Mouse (Mus musculus) hindbrain, embryonic 16.5 days (tissue): ENCODE data around the gene Slc17a1. TPM values are rescaled to one million over a fixed set of nuclear protein-coding genes. Genes with fewer than 3 reads are reported as not detected.

Experiments
- ATAC-seq: fragments of 200-750 bp; cut with Nextera tagmentation; 2 replicates; pipeline ENCODE4 v1.8.0; 2017; ENCODE audit warnings: moderate TSS enrichment, moderate library complexity
- H3K27ac ChIP-seq: fragments of 300-500 bp; sonication (generic); 2 replicates; pipeline ENCODE4 v1.5.1; 2014; ENCODE audit warnings: low read depth, mild to moderate bottlenecking, control low read depth, low read length, moderate library complexity
- H3K27me3 ChIP-seq: fragments of 300-500 bp; sonication (generic); replicated peaks from 2 replicates; pipeline ENCODE4 v1.6.1; 2014; ENCODE audit warnings: low read length; ENCODE audit not compliant: control insufficient read depth, insufficient read depth
- H3K36me3 ChIP-seq: fragments of 300-500 bp; sonication (generic); 2 replicates; pipeline ENCODE4 v1.6.1; 2014; ENCODE audit warnings: mild to moderate bottlenecking, low read length, moderate library complexity, mixed read lengths; ENCODE audit not compliant: control insufficient read depth, insufficient read depth
- H3K4me1 ChIP-seq: fragments of 300-500 bp; sonication (generic); 2 replicates; pipeline ENCODE4 v1.6.1; 2014; ENCODE audit warnings: low read depth, low read length; ENCODE audit not compliant: control insufficient read depth, insufficient read depth
- H3K4me2 ChIP-seq: fragments of 300-500 bp; sonication (generic); 2 replicates; pipeline ENCODE4 v1.6.1; 2014; ENCODE audit warnings: mild to moderate bottlenecking, low read length, control low read depth, moderate library complexity
- H3K4me3 ChIP-seq: fragments of 300-500 bp; sonication (generic); 2 replicates; pipeline ENCODE4 v1.5.1; 2014; ENCODE audit warnings: mild to moderate bottlenecking, low read length, control low read depth, moderate library complexity
- H3K9ac ChIP-seq: fragments of 300-500 bp; sonication (generic); 2 replicates; pipeline ENCODE4 v1.6.1; 2014; ENCODE audit warnings: low read depth, mild to moderate bottlenecking, control low read depth, low read length, moderate library complexity
- H3K9me3 ChIP-seq: fragments of 300-500 bp; sonication (generic); 2 replicates; pipeline ENCODE4 v1.6.1; 2014; ENCODE audit warnings: mild to moderate bottlenecking, low read length, moderate library complexity; ENCODE audit not compliant: control insufficient read depth
- WGBS: fragments of 180-500 bp; shearing (Covaris S2); extraction: QIAGEN DNeasy Blood & Tissue Kit; methylation state at CpG from one replicate; pipeline ENCODE4 v1.1.7; 2014; 5-methylcytosine and 5-hydroxymethylcytosine counted together
- polyA plus RNA-seq: library from polyadenylated mRNA; unstranded; fragments of >200 nt; fragmentation: Nextera tagmentation; extraction: Ambion mirVana; gene quantifications from 2 replicates; pipeline ENCODE4 v1.2.1, GENCODE M21; 2015

The Slc17a1 gene
- polyA plus RNA-seq, 1 experiment from 2014 or later: not detected

GRCm38 (mm10) chr13:23879106-23879505, 11.6 kb downstream of the Slc17a1 start:
- Histone ChIP-seq H3K27me3 (no peaks in the 10 kb centered on the region), H3K9me3 (no peaks in the 10 kb centered on the region), H3K27ac (no peak overlapping the region), H3K4me2 (no peak overlapping the region), H3K36me3 (no peaks in the 10 kb centered on the region), H3K4me1 (no peaks in the 10 kb centered on the region), H3K9ac (no peak overlapping the region), H3K4me3 (no peak overlapping the region)
- ATAC-seq: no peak
- 79% methylated on average over 3 of the region's 3 CpGs for WGBS

- 92% methylated on average over 5 of the region's 5 CpGs for WGBS
- no peaks in the 10 kb centered on the region for H3K36me3 ChIP-seq
- H3K4me2 ChIP-seq: no peak overlapping the region
- no peak overlapping the region for H3K4me3 ChIP-seq
- no peak for ATAC-seq
- no peak overlapping the region for H3K9ac ChIP-seq
- no peaks in the 10 kb centered on the region for H3K4me1 ChIP-seq
- no peaks in the 10 kb centered on the region for H3K9me3 ChIP-seq
- no peak overlapping the region for H3K27ac ChIP-seq
- no peaks in the 10 kb centered on the region for H3K27me3 ChIP-seq
Observed at GRCm38 (mm10) chr13:23879636-23880035, 12.1 kb downstream of the Slc17a1 start.

GRCm38 (mm10) chr13:23885540-23885939, 18.0 kb downstream of the Slc17a1 start:
- Histone ChIP-seq H3K9me3 (no peaks in the 10 kb centered on the region), H3K4me1 (no peaks in the 10 kb centered on the region), H3K9ac (no peak overlapping the region), H3K36me3 (no peaks in the 10 kb centered on the region), H3K27ac (no peak overlapping the region), H3K4me2 (no peak overlapping the region), H3K4me3 (no peak overlapping the region), H3K27me3 (no peaks in the 10 kb centered on the region)
- no peak for ATAC-seq
- WGBS: 59% methylated on average over 2 of the region's 2 CpGs

- H3K9me3 ChIP-seq: no peaks in the 10 kb centered on the region
- H3K4me1 ChIP-seq: no peaks in the 10 kb centered on the region
- whole genome bisulfite sequencing: 90% methylated on average over 3 of the region's 3 CpGs
- no peak overlapping the region for H3K4me2 ChIP-seq
- no peaks in the 10 kb centered on the region for H3K36me3 ChIP-seq
- no peak for ATAC-seq
- no peak overlapping the region for H3K27ac ChIP-seq
- H3K9ac ChIP-seq: no peak overlapping the region
- no peaks in the 10 kb centered on the region for H3K27me3 ChIP-seq
- H3K4me3 ChIP-seq: no peak overlapping the region
Observed at GRCm38 (mm10) chr13:23887026-23887725, 19.6 kb downstream of the Slc17a1 start.

GRCm38 (mm10) chr13:23889011-23889605, 21.6 kb downstream of the Slc17a1 start:
- H3K27ac ChIP-seq: no peak overlapping the region
- no peaks in the 10 kb centered on the region for H3K4me1 ChIP-seq
- no peaks in the 10 kb centered on the region for H3K36me3 ChIP-seq
- no peak overlapping the region for H3K4me2 ChIP-seq
- WGBS: 76% methylated on average over 6 of the region's 6 CpGs
- H3K9ac ChIP-seq: no peak overlapping the region
- no peak for ATAC-seq
- no peaks in the 10 kb centered on the region for H3K9me3 ChIP-seq
- no peak overlapping the region for H3K4me3 ChIP-seq
- H3K27me3 ChIP-seq: no peaks in the 10 kb centered on the region

- H3K9me3 ChIP-seq: no peaks in the 10 kb centered on the region
- no peaks in the 10 kb centered on the region for H3K36me3 ChIP-seq
- no peaks in the 10 kb centered on the region for H3K27me3 ChIP-seq
- H3K4me1 ChIP-seq: no peaks in the 10 kb centered on the region
- no peak overlapping the region for H3K4me2 ChIP-seq
- no peak overlapping the region for H3K9ac ChIP-seq
- ATAC-seq: no peak
- 23% methylated on average over 9 of the region's 9 CpGs for WGBS
- H3K4me3 ChIP-seq: no peak overlapping the region
- H3K27ac ChIP-seq: no peak overlapping the region
Observed at GRCm38 (mm10) chr13:23892592-23893268, 25.2 kb downstream of the Slc17a1 start.

GRCm38 (mm10) chr13:23893269-23893593, 25.7 kb downstream of the Slc17a1 start:
- Histone ChIP-seq H3K27me3 (no peaks in the 10 kb centered on the region), H3K27ac (no peak overlapping the region), H3K4me3 (no peak overlapping the region), H3K9me3 (no peaks in the 10 kb centered on the region), H3K9ac (no peak overlapping the region), H3K4me2 (no peak overlapping the region), H3K36me3 (no peaks in the 10 kb centered on the region), H3K4me1 (no peaks in the 10 kb centered on the region)
- ATAC-seq: peak; percentile 67
- 29% methylated on average over 4 of the region's 4 CpGs for WGBS

- H3K4me3 ChIP-seq: no peak overlapping the region
- H3K9ac ChIP-seq: no peak overlapping the region
- no peak overlapping the region for H3K4me2 ChIP-seq
- ATAC-seq: no peak
- 53% methylated on average over 6 of the region's 6 CpGs for WGBS
- H3K9me3 ChIP-seq: no peaks in the 10 kb centered on the region
- no peaks in the 10 kb centered on the region for H3K4me1 ChIP-seq
- no peak overlapping the region for H3K27ac ChIP-seq
- H3K27me3 ChIP-seq: no peaks in the 10 kb centered on the region
- no peaks in the 10 kb centered on the region for H3K36me3 ChIP-seq
Observed at GRCm38 (mm10) chr13:23898242-23898641, 30.7 kb downstream of the Slc17a1 start.

GRCm38 (mm10) chr13:23906906-23907305, 39.4 kb downstream of the Slc17a1 start:
- H3K9me3 ChIP-seq: no peaks in the 10 kb centered on the region
- no peak overlapping the region for H3K4me2 ChIP-seq
- 98% methylated on average over 5 of the region's 5 CpGs for whole genome bisulfite sequencing
- H3K27me3 ChIP-seq: no peaks in the 10 kb centered on the region
- no peak overlapping the region for H3K9ac ChIP-seq
- no peaks in the 10 kb centered on the region for H3K4me1 ChIP-seq
- ATAC-seq: no peak
- no peaks in the 10 kb centered on the region for H3K36me3 ChIP-seq
- H3K4me3 ChIP-seq: no peak overlapping the region
- no peak overlapping the region for H3K27ac ChIP-seq
